Mouse (Mus musculus) kidney, adult 18-20 months (tissue): ENCODE results near the gene Gcnt1.

Experiments
- DNase-seq: peaks from one replicate; pipeline ENCODE4 v3.0.0; 2021

The Gcnt1 gene

DNA sequence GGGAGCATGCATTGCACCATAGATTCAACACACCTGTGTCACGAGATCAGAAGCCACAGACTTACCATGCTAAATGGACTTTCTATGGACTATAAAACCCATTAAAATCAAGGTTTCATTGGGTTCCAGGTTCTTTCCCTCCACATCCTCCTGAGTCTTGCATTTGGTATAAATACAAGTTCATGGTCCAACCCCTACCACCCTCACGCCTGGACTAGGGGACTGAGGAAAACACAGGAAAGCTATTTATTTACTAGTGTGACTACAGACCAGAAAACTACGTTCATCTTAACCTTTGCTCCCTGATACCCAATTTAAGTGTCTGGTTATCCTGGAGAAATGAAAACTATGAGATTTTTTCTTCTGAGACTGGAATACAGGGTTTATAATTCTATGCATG, at the start of gene Gcnt1:
Gene Gcnt1, minus strand, starts transcription at position 144 of the 400 bp plus-strand sequence.
- no peak for DNase-seq

DNA sequence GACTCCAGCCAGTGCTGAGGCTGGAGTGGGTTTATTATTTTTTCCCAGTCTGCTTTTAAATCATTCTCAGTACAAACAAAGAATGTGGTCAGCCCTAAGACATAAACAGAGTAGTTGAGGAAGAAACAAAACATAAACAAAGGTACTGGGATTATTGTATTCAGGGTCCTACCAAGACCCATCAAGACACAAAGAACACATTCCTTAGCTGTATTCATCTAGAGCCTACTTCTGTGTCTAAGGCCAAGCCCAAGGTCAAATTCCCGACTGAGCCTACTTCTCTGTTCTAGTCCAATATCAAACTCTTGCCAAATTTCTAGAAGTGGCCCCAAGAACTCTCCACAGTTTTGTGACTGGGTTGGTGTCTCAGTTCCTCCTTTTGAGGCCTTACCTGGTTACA, 45.2 kb upstream of the Gcnt1 start:
- DNase-seq, result no peak

DNA sequence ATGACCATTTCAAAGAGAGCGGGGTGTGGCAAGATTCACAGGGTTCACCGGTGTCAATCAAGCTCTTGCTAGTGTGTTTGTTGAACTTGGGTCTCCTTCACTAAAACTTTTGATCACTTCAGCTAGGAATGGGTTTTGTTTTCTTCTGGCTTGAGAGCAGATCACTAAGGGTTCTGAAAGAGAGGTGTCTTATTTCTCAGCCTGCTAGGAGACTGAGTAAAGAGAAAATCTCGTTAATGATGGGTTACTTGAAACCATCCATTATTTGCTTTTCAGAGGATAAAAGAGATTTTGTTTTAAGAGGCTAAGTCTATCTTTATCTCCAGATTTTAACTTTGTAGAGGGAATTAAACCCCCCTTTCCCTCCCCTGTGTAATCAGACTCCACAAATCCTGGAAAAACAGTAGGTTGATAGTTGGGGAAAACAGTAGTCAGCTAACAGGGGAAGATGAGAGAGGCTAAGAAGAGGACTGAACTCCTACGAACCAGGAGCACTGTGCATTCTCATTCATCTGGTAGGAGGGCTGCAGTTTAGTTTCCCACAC, 40.3 kb upstream of the Gcnt1 start:
- DNase-seq, result no peak

DNA sequence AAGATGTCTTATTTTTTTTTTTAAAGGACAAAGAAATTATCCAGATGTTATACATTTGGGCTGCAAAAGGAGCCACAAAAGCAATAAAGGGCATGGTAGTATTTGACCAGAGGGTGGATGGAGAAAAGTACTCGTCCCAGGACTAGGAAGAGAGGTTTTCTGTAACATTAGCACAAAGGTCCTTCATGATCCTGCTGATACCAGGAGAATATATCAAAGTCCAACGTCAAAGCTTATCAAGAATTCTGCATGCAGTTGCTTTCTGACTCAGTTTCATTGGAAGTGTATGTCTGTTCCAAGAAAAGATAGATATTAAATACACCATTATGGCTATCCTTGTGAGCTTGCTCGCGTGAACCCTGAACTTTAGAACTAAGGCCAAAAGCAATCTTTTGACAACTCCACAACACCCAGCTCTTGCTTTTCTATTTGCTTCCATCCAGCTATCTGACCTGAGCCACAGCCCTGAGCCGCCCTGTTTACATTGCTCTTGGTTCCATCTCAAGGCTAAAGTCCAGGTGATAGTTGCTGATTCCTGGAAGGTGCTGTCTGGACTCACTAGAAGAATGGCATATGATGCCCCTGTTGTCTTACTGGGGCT, 37.9 kb upstream of the Gcnt1 start:
- DNase-seq, result no peak

DNA sequence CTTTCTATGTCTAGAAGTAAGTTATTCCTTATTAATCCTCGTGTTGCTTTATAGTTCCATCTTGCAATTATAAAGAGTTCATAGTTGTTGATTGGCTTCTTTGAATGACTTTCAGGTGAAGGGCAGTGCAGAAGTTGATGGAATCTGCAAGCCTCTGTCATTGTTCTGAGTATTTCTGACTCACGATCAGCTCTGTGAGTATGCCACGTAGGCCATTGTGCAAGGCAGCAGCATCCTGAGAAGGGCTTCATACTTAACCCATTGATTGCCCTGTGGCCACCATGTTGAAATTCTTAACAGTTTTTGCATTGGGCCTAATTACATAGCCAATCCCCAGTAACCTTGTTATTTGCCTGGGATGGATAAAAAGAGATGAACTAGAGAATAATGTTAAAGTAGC, 36.7 kb upstream of the Gcnt1 start:
- DNase-seq, result no peak

DNA sequence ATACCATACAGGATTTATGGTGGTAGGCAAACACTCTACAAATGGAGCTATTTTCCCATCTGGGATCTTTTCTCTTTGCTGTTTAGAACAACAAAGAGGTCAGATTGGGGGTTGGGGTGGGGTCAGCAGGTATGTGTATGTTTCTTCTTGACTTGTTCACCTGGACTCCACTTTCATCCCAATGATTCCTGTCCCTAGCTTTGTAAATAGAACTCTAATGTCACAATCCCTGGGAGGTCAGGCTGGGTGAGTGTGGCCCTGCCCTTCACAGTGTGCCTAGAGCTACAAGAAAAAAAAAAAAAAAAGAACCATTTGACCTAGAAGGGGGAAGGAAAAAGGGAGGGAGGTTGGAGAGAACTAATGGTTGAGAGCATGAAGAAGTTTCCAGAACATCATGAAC, 35.9 kb upstream of the Gcnt1 start:
- DNase-seq, result no peak

DNA sequence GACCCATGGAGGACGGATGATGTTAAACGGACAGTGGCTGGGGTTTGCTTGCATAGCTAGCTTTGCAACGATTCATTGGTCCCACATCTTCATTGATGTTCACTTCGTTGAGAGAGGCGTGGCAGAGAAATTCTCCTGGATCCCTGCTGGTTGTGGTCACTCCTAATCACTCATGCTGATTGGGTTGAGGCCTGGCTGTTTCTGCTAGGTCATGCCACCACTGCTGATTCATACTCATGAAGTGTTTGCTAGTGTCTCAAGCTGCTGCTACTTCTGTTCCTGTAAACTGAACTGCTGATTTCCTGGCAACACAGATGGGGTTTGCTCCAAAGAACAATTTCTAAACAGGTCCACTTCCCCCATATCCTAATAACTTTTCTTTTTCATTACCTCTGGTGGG, 34.2 kb upstream of the Gcnt1 start:
- DNase-seq, result no peak

DNA sequence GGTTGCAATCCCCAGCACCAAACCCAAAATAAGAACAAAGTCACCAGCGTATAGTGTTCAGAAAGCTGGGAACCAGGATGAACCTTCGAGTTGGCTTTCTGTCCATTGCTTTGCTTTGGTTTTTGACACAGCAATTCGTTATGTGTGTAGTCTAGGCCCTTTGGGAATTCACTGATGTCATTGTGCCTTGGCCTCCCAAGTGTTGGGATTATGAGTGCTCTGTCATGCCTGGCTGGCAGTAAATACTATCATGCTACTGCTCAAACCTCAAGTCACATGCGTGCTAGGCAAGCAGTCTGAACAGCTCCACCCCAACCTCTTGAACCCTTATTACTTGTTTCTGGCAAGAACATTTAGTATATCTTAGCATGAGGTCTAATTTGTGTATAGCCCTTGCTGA, 30.5 kb upstream of the Gcnt1 start:
- no peak for DNase-seq

DNA sequence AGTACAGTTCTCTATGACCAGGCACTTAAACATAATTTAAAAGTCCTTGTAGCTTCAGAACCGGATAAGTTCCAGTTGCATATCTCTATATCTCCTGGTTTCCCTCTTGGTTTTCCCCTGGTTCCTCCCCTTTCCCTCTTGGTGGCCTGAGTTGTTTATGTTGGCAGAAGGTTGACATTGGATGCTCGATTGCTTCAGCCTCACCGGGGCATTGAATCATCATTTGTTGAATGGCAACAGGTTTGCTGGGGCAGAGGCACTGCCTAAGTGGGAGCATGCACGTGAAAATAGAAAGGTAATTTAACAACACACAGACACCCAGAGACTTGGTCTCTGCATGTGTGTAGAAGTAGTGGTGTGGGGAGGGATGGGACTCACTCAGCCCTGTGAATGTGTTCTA, 27.9 kb upstream of the Gcnt1 start:
- no peak for DNase-seq

DNA sequence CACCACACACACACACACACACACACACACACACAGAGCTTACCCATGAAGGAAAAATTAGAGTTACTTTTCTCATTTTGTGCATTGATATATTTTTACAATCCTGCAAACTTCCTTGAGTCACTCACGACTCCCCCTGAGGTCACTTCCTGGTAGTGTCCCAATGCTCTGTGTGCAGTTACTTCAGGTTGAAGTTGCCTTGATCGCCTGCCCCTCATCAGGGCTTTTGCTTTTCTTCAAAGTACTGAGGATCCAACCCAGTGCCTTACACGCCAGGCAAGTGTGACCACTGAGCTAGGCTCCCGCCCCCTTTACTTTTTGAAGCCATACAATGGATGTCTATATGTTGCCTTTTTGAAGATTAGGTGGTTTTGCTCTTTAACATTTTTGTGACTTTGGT, 27.3 kb upstream of the Gcnt1 start:
- no peak for DNase-seq

DNA sequence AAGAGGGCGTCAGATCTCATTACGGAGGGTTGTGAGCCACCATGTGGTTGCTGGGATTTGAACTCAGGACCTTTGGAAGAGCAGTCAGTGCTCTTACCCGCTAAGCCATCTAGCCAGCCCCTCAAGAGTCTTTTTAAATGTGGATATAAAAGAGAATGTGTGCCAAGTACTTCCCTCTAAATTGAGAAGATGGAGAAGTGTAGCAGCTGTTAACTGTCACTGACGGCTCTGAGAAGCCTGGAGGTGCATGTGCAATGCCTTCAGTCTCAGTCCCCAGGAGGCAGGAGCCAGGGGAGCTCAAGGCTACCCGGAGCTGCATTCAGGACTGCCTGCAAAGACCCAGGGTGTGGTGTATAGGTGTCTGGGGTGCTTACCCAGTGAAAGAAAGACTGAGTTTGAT, 25.3 kb upstream of the Gcnt1 start:
- no peak for DNase-seq

DNA sequence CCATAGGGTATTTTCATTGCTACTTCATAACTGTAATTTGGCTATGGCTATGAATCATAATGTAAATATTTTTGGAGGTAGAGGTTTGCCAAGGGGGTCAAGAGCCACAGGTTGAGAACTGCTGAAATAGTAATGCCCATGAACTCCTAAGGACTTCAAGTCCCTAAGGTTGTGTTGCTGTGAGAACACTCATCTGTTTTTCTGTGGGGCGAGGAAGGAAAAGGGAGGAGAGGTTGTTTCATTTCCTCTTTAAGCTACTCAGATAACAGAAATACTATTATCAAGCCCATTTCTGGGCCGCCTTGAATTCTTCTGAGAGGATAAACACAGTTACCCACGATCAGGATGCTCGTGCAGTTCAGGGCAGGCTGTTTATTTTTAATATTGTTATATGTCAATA, 24.2 kb upstream of the Gcnt1 start:
- no peak for DNase-seq

DNA sequence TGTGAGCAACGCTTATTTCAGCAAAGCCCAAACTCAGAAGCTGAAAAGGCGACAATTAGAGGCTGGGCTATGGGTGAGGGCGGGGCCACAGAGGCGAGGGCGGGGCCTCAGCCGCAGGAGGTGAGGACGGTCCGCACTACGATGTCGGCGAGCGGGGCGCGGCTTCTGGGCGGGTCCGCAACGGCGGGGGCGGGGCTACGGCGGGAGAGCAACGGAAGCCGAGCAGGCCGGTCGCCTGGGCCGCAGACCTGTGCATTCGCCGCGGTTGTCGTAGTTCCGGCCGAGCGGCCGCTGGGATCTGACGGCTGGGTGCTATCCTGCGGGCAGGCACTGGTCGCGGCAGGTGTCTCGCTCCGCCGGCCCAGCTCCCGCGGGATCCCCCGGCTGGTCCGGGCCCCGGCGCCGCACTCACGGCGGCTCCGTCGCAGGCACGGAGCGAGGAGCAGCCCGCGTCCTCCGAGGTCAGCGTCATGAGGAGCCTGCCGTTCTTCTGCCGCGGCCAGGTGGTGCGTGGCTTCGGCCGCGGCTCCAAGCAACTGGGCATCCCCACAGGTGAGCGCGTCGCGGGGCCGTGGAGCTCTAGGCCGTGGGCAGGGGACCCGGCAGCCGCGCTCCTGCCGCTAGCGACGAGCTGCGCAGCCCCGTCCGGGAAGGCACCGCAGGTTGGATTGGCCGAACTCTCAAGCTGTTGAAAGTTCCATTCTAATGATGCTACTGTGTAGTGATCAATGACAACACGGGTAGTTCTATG, 21.4 kb upstream of the Gcnt1 start, which contains the start of gene Rfk:
Gene Rfk, plus strand, starts transcription at position 203 of the 751 bp plus-strand sequence.
- peak; percentile 92 for DNase-seq

DNA sequence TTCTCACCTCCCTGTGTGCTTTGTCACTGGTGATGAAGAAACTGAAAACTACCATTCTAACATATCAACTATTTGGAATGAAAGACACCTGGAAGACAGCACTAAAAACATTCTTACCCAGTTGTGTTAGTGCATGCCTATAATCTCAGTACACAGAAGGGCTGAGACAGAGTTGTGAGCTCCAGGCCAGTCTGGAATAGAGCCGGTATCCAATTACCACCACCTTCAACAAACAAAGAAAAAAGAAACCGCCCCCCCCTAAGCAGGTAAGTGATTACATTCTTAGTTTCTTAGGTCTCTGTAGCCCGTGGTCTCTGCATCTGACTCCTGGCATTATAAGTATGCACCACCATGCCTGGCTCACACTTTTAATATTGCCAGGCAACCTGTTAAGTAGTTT, 20.2 kb upstream of the Gcnt1 start:
- no peak for DNase-seq

DNA sequence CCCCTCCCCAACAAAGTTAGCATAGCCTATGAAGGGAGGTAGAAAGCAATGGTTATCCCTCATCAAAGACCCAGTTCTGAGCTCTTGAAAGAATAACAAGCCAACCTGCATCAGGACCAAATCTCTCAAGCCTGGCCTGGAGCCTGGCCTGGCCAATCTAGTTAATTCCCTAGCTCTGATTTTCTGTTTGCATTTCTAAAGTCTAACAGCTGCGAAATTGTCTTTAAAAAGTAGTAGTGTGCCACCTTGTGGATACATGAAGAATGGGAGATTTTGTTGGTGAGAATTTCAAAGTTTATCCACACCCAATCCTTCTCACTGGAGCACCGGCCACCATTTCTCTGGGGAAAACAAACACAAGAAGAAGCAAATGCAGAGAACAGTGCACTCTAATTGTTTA, 15.8 kb upstream of the Gcnt1 start:
- no peak for DNase-seq

DNA sequence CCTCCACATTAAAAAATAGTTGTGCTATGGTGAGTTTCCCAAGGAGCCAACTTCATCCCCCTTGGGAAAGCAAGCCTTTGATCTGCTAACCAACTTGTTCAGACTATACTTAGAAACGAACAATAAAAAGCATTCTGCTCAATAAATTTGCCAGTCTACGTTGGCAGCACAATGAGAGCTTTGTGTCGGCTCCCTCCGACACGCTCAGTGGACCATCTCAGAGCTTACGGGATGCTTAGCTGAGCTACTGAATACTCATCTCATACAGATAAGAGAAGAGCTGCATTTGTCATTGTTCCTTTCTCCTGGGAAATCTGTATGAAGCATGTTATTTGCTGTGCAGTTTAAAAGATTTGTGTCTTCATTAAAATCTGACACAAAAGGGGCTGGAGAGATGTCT, 13.8 kb upstream of the Gcnt1 start:
- no peak for DNase-seq

DNA sequence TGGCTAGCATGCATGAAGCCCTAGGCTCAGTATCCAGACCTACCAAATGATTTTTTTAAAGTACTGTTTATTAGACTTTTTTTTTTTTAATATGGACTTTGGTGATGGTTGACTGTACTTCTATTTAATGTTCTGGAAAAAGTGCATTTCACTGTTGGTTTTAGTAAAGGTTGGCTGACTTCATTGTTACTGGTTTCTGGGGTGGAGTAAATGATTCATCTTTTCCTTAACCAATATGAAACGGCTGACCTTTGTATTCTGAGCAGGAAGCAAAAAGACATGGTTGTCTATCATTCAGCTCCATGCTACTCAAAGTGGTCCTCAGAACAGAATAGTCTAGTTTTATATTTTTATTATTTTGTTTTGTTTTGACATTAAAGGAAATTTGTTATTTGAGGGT, 12.8 kb upstream of the Gcnt1 start:
- no peak for DNase-seq

DNA sequence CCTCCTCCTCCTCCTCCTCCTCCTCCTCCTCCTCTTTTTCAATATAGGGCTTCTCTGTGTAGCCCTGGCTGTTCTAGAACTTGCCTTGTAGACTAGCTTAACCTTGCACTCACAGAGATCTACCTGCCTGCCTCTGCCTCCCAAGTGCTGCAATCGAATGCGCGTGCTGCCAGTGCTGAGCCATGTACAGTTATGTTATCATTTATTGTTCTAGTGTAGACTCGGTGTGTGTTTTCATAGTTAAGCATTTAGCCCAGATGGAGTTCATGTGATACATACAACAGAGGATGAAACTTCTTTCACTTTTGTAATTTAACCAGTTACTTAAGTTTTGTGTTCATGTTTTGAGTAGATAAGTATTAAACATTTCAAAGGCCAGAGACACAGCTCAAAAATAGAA, 12.4 kb upstream of the Gcnt1 start:
- no peak for DNase-seq

DNA sequence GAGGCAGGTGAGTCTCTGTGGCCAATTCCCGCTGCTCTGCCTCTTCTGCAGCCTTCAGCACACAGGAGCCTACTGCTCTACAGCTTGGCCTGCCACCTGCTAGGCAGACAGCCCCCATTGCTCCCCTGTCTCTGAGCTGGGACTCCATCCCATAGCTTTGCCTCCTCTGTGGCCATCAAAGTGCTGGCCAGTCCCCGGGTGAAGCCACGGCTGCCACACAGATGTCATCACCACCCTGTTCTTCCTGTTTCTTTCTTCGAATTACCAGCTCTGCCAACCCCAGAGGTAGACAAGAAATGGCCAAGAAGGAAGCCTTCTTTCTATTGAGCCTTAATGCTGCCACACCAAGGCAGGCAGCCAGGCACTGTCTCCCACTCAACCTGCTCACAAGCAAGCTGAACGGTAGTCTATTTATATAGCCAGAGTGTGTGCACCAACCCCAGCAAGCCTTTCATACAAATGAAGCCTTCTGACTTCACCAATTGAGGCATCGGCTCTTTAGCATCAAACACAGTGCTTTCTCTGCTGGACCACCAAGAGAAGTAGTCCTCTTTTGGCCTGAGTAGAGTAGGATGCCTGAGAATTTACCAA, 10.3 kb upstream of the Gcnt1 start:
- DNase-seq, result no peak

DNA sequence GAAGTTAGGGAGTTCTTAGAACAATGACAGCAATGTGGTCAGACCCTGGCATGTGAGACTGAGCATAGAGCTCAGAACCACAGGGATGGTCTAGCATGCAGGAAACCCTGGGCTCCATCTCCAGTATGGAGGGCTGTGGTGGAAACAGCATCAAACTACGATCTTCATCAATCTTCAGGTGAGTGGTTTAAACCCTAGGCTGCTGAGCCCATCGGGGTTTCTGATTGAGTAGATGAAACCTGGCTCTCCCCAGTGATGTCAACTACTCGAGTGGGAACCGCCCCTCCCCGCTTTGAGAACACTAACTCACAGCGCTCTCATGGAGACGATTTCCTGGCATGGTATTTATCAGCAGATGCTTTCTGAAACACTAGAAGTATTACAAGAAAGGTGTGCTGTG, 7.9 kb upstream of the Gcnt1 start:
- DNase-seq, result no peak

DNA sequence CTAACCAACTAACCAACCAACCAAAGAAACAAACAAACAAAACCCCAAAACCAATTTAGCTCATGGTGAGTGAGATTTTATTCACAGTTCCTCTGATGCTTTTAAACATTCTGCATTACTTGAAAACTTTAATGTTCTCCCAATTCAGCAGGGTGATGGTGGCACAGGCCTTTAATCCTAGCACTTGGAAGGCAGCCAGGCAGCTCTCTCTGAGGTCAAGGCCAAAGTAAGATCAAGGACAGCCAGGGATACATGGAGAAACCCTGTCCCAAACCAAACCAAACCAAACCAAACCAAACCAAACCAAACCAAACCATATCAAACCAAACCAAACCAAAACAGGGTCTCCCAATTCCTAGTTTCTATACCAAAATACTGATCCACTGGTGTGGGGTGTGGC, 6.2 kb upstream of the Gcnt1 start:
- no peak for DNase-seq

DNA sequence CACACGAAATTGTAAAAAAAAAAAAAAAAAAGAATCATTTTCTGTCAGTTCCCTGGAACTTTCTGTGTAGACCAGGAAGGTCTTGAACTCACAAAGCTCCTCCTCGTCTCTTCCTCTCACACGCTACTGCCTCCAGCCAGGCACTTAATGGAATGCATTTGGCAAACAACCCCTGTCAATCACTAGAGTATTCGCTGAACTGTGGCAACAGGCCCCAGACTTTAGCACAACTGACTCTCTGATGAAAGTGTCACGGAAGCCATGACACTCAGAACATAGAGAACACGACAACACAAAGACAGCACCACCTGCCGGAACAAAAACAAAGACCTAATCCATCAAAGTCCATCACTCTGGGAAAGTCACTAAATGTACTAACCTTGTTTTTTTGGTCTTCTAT, 3.1 kb downstream of the Gcnt1 start:
- DNase-seq, result no peak

DNA sequence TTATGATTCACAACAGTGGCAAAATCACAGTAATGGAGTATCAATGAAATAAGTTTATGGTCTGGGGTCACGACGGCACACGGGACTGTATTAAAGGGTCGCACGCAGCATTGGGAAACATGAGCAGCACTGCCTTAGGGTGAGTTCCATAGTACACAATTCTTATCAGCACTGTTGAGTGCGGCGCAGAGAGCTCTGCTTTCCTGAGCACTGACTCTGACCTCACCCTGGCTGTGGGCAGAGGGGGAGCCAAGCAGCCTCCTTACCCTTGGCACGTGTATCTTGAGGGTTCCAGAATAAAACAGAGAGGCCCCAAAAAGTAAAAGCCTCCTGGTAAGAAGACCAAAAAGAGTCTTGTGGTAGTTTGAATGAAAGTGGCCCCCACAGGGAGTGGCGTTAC, 4.1 kb downstream of the Gcnt1 start:
- DNase-seq, result no peak

DNA sequence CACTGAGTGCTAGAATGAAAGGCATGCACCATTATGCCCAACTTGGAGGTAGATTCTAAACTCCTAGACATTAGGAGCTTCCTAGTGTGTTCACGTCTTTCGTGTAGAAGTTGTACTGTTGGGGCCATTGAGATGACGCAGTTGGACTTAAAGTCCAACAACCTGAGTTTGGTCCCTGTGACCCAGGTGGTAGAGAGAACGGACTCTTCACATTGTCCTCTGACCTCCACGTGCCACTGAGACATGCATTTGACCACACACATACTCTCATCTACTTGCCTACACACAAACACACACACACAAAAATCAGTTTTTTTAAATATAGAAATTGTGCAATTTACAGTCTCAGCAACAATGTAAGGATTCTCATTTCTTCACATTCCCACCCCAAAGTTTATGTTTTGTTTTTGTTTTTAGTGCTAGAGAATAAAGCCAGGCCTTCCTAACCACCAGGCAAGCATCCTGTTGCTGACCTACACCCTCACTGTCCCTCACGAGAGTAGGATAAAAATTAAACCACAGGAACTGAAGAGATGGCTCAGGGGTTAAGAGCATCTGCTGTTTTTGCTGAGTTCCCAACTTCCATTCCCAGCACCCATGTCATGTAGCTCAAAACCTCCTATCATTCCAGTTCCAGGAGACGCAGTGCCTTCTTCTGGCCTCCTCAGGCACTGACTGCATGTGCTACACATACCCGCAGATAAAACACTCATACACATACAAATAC, 6.1 kb downstream of the Gcnt1 start:
- no peak for DNase-seq
